15 mouse cellular contexts compared by ENCODE assay signal in genomic region chr17:3466681-3467080, GRCm38 (mm10).
"Had no signal": no experiment of that assay in that cellular context is flagged by ENCODE, and none has a peak within 500 bp of the region (broad histone marks: within the 10 kb centered on the region; RNA-seq: fewer than 3 reads in every experiment).

No protein-coding gene starts in this region.

- DNase-seq: lung, adult 18-20 months; lung, embryonic 14.5 days; lung, postnatal 10 days; lung, postnatal 4 days; right cerebral cortex, postnatal 14 days; right cerebral cortex, postnatal 4 days; spleen, adult 18-20 months; thymus, adult 18-20 months; thymus, postnatal 14 days; thymus, postnatal 36 days had no signal

- H3K27me3 ChIP-seq: midbrain, embryonic 13.5 days; neural tube, embryonic 12.5 days had no signal

- H3K4me2 ChIP-seq: lung, embryonic 14.5 days; midbrain, embryonic 13.5 days; neural tube, embryonic 12.5 days had no signal

- H3K36me3 ChIP-seq: midbrain, embryonic 10.5 days; midbrain, embryonic 13.5 days; neural tube, embryonic 12.5 days had no signal

- H3K4me3 ChIP-seq: midbrain, embryonic 10.5 days; midbrain, embryonic 13.5 days; neural tube, embryonic 12.5 days had no signal

- H3K9me3 ChIP-seq: midbrain, embryonic 10.5 days; midbrain, embryonic 13.5 days; neural tube, embryonic 12.5 days had no signal

- H3K27ac ChIP-seq: liver, embryonic 14.5 days; midbrain, embryonic 13.5 days; neural tube, embryonic 12.5 days had no signal

- H3K9ac ChIP-seq: liver, embryonic 14.5 days; lung, embryonic 14.5 days; midbrain, embryonic 13.5 days; neural tube, embryonic 12.5 days had no signal

- ATAC-seq: midbrain, embryonic 13.5 days; midbrain, embryonic 16.5 days had no signal
